Mouse (Mus musculus) cerebellum, adult 8-10 months (tissue): ENCODE measurements around the gene Psmb7.

ENCODE experiments used
- DNase-seq: peaks from one replicate; pipeline ENCODE4 v3.0.0; 2022

Psmb7 gene

DNA sequence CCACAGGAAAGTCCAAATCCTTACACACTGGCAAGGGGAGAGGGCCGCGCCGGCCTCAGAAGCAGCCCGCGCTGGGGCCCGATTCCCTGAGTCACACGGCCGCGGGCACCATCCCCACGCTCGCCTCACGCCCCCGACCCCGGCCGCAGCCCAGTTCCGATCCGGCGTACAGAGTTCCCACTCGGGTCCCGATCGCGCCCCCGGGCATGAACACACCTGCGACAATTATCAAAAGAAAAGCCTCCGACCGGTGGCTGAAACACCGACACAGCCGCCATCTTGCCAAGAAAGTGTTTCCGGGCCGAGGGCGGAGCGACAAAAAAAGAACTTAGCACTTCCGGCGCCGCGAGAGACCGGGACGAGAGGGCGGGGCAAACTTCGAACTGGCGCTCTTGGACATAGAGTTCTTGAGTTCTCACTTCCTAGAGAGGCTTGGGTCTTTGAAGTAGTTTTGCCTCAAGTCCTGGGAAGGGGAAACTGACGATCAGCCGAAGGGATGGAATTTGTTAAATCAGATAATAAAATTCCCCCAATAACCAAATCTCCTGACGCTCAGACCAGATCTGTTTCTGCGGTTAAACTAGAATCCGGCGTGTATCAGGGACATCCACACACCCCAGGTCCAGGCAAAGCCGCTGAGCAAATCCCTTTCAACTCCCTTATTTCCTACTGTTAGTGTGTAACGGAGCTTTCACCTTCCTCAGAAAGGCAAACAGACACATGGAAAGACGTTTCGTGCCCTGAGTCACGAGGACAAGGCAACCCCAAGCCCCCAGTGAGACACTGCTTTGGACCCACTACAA is at the start of gene Psmb7:
Psmb7 (minus strand) TSS at position 463 of the 803 bp plus-strand sequence.
- DNase-seq = peak; percentile 83

DNA sequence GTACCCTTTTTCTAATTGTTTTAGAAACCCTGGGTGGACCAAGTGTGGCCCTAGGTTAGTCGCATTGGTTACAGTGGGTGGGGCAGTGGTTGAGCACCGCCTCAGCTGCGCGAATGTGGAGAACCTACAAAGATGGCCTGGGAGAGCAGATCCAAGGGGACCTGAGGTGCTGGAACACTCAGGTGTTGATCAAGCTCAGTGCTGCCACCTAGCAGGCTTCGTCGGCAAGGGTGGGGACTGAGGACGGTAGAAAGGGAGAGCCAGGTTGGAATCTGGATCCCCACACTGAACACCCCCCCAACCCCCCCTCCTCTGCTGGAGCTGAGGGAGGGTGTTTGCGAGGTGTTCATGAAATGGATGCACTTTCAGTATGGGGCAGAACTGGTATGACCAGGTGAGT is 47.7 kb upstream of the Psmb7 start:
- DNase-seq = peak; percentile 34

DNA sequence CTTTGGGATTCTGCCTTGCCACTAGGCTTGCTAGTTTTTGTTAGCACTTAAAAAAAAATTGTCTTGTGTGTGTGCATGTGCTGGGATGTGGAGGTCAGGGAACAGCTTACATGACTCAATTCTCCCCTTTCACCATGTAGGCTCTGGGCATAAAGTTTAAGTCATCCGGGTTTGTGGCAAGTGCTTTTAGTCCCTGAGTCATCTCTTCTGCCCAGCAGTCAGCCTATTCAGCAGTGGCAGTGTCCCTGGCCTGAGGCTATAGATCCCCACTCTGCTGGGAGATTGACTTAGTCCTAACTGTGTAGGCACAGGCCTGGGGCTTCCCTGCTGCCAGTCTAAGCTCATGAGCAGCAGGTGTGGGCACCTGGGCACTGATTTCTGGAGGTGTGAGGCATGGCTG is 46.0 kb upstream of the Psmb7 start:
- DNase-seq = no peak

DNA sequence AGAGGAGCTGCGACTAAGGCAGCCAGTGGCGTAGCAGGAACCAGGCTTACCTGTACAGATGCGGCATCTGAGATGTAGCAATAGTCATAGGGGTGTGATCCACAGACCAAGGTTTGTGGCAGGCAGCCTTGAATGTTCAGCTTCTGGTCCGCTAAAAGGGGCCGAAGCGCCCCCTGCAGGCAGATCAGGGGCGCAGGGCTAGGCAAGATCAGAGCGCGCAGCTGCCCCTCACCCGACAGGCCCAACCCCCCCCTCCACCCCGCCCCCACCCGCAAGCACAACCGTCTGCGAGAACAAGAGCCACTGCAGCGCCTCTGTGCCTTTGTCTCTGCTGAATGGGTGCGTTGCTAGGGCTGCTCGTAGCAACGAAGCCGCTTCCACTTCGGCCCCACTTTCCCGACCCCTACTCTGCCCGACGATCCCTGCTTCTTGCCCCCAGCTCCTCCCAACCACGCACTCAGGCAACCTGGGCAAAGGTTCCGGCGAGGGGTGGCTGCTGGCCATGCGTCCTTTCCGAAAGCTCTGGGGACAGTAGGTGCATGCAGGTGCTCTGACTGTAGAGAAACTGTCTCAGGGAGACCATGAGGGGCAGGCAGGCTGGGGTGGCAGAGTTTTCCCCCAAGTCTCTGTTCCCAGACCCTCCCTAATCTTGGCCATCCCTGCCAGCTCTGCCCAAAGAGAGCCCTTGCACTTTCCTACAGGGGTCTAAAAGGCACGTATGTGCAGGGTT is 45.1 kb upstream of the Psmb7 start:
- DNase-seq = peak; percentile 42

DNA sequence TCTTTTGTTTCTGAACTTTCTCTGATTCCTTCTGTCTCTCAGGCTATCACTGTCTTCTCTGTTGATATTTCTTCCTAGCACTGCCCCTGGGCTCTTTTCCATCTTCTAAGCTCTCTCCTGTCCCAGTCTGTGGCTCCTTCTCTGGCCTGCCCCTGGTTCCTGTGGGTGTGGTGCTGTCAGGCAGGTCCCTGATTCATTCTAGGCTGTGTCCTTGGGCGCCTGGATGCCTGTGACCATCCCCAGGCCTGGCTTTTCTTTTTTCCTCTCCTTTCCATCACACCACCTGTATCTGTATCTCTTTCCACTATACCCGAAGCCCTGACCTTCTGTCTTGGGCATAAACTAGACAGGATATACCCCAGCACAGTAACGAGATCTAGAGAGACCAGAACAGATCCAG is 41.9 kb upstream of the Psmb7 start:
- no peak for DNase-seq

DNA sequence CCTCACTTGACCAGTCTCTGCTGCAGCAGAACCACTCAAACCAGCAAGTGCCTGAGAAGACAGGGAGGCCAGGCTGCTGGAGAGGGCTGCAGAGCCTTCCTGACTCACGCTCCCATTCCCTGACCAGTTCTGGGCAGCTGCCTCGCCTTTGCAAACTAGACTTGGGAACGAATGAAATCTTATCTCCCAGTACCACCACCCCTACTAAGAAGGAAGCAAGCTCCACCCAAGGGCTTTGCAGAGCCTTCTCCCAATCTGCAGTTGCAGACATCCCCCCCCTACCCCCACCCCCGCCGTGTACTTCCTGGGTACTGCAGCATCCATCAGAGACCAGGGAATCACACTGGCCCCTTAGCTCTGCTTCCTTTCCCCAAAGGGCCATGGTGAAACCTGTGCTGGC is 39.2 kb upstream of the Psmb7 start:
- DNase-seq = no peak

DNA sequence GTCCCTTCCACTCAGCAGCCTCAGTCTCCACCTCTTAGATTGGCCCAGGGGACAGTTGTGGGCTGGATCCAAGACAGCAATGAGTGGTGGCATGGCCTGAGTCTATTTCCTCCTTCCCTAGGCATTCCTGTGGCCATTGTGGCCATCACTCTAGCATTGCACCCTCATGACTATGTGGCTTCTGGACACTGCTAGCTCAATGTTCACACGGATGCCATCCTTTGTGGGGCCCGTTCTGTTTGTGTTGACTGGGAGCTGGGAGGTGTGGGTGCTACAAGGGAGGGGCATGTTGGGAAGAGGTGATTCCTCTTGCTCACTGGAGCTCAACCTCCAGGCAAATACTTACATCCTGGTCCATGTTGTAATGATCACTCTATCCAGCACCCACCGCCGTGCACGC is 38.3 kb upstream of the Psmb7 start:
- no peak for DNase-seq

DNA sequence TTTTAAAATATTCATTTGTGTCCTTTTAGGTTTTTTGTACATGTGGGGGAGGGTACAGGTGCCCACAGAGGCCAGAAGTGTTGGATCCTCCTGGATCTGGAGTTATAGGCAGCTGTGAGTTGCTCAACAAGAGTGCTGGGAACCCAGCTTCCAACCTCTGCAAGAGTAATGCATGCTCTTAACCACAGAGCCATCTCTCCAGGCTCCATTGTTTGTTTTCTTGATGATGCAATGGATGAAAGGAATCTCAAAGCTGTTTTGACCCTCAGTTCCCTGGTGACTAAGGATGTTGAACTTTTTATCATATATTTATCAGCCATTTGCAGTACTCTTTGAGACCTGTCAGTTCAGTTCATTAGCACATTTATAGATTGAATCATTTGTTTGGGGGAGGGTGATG is 35.1 kb upstream of the Psmb7 start:
- no peak for DNase-seq

DNA sequence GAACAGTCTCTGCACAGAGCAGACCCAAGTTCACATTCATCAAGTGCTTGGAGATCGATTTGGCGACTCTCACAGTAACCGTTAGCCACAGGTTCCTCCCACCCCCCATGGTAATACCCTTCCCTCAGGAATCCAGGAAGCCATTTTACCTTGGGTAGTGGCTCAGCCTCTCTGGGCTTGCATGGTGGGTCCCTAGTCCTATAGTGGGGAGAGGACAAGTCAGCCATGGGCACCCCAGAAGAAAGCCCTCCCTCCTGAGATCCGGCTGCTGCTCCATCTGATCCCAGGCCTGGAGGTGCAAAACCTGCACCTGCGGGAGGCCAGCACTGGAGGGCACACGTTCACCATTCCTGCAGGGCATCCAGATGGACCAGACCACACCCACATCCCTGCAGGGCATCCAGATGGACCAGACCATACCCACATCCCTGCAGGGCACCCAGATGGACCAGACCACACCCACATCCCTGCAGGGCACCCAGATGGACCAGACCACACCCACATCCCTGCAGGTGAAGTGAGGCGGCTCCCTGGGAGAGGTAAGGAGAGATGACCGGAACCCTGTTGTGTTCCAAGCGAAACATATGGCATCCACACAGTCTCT is 31.6 kb upstream of the Psmb7 start:
- DNase-seq = no peak

DNA sequence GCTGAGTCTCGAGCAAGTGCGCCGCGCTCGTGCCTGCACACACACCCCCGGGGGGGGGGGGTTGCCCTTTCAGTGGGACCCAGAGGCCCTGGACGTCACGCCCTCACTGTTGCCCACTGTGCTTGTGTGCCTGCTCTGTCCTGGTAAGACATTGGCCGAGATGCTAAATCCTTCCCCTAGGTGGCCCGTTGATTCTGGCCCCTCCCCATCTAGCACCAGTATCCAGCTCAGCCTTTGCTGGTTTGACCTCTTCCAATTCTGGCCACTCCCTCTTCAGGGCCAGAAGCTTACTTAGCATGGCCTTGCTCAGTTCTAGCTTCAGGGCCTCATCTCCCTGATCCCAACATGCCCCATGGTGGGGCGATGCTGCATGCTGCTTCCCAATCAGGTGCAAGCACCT is 28.6 kb upstream of the Psmb7 start:
- DNase-seq = no peak

DNA sequence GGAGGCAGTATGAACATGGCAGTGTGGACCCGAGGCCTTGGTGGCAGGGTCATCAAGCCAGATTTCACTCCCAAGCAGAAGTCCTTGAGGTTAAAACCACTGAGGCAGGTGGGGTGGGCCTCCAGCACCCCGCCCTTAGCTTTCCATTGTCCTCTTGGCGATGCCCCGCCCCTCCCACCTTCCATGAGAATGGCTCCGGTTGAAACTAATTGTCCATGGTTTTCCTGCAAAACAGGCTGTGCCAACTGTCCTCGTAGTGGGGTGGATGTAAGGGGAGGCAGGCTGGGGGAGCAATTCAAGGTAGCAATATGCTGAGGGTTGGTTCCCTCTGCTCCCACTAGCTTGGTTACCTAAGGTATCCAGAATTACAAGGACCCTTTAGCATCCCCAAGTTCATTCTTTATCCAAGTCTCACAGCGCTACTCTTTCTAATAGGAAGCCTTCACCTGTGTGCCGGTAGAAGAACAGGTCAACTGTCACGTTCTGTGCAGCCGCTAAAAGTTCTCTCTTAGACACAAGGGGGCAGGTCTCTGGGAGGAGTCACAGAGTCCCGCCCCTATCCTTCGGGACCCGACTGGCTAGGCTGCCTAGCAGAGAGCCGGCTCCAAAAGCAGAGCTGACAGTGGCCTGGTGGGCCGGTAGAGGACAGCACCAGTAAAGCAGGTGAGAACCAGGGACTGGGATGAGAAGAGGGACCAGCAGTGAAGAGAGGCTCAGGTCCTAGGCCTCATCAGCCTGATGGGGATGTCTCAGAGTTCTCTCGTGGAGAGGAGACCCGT is 25.1 kb upstream of the Psmb7 start:
- no peak for DNase-seq

DNA sequence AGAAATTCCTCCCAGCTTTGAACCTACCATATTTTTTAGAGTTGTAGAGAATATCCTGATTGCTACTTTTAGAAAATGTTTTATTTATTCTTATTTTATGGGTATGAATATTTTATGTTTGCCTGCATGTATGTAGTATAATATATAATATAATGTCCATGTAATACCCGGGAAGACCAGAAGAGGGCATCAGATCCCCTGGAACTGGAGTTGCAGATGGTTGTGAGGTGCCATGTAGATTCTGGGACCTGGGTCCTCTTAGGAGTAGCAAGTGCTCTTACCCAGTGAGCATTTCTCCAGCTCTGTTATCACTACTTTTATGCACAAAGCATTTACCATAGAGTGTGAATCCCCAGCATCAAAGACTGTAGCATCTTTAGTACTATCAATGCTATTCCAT is 17.5 kb upstream of the Psmb7 start:
- DNase-seq = no peak

DNA sequence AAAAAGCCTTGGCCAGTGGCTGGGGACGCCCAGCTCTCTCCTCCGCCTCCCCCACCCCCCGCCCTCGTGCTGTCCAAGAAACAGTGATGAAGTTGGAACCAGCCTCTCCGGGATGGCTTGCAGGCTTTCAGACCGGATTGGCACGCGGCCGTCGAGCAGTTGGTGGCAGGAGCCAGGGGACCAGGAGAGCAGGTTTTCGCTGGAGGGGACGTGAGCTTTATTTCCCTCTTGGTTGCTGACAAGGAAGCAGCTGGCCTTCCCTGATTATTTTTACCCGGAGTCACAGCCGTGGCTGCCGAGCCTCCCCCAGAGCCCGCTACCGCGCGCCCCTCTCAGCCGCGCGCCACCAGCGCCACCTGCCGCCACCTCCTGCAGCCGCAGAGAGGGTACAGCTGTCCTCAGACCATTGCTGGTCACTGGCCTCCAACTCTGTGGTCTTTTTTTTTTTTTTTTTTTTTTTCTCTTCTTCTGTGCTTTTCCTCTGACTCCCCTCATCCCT is 14.5 kb upstream of the Psmb7 start:
- DNase-seq = peak; percentile 79

DNA sequence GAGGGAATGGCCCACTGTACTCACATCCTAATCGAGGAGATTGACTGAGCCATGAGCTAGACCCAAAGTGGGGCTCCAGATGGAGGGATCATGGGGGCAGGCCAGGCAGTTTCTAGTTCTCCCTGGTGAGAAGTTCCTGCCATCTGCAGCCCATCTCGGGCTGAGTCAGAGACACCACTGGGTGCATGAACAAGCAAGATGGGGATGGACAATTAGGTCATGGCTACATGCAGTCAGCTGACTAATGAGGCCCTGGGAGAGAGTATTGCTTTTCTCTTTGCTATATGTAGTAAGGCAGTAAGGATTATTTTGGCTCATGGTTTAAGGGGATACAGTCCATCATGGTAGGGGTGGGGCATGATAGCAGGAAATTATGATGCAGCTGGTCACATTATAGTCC is 9.8 kb upstream of the Psmb7 start:
- DNase-seq = no peak

DNA sequence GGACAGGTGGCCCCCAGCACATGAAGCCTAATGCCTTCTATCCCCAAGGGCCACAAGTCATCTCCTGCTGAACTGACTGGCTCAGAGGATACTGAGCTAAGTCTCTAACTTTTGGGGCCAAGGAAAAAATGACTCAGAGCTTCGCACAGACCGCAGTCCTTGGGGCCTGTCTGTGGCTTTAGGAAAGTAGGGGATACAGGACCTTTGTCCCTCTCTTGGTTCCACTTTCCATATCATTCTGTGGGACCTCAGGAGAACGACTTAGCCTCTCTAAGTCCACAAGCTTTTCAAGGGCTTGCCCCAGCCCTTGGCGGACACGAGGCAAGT is 9.4 kb upstream of the Psmb7 start:
- no peak for DNase-seq

DNA sequence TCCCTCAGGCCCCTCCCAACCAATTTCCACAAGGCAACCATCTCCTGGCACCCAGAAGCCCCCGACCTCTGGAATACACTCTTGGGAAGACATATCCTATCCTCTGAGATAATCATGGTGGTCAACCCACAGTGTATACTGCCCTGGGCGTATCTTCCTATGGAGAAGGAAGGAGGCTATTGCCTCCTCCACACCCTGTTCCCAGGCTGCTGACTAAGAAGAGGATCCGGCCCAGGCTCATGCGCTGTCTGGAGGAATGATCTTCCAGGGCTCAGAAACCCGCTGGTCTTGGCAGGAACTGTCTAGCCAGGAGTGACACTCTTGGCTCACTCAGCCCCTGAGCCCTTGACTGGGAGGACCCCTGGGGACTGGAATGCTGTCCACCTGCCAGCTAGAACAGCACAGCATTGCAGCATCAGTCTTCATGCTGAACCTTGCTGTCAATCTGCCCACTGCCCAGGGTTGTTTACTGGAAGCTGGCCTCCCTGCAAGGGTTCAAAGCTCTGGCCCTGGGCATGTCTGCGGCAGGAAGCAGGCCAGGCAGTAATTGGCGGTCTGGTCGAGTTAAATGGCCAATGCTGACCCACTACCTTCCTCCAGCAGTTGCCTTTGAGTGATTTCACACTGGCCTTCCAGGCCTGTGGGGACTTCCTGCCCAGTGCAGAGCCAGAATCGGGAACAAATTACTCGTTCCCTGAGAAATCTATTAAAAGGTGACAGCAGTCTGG is 8.8 kb upstream of the Psmb7 start:
- DNase-seq = peak; percentile 44

DNA sequence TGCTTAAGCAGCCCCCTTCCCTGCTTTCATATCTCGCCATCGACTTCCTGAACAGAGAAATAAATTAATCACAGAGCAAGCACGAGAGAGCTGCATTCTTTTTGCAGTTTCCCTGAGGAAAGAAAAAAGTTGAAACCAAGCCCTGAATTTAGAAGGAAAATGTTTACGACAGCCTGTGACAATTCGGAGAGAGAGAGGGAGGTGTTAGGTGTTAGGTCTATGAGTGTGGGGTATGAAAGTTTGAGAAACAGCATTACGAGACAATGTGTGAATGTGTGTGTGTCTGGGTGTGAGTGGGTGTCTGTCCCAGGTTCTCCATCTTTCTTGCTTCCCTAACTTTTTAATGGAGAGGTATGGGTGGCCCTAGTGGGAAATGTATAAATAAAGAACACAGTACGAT is 8.2 kb upstream of the Psmb7 start:
- no peak for DNase-seq

DNA sequence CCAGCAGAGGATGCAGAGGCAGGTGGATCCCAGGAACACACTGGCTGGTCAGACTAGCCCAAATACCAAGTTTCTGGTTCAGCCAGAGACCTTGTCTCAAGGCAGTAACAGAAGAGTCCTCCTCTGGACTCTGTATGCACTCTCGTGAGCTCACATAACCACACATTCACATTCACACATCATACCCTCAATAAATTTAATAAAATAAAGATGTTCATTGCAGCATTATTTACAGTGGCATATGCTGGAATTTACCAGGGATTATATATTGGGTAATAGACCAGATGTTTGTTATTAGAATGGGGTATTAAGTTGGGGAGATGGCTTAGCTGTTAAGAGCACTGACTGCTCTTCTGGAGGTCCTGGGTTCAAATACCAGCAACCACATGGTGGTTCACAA is 6.5 kb upstream of the Psmb7 start:
- no peak for DNase-seq

DNA sequence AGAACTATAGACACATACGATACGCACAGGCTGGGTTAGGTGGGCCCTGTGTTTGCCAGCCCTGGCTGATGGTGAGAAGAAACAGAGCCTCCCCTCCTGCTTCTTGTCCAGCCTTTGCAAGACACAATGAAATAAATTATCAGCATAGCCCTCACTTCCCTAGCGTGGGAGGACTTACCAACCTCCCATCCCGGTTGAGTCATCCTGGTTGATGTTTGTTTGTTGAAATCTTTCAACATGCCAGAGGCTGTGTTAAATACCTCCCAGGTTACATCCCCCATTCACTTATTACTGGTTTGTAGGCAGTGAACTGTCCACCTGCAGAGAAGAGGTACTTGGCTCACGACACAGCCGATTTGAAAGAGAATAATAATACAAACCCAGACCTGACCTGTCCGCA is 3.8 kb upstream of the Psmb7 start:
- DNase-seq = no peak

DNA sequence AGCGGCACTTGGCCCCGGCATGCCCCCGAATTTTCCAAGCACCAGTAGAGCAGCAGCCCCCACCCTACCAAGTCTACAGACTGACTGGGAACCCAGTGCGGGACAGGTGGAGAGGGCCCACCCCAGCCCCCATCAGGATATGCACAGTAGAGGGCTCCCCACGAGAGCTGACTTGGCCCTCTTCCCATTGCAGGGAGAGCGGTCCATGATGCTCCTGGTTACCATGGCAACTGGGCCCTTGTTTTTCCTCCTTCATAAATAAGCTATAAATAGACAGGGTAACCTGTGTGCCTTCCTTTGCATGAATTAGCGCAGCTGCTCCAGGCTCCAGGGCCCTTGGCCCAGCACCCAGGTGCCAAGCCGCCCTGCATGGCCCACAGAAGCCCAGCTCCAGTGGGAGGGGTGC is 3.3 kb upstream of the Psmb7 start:
- DNase-seq = peak; percentile 48

DNA sequence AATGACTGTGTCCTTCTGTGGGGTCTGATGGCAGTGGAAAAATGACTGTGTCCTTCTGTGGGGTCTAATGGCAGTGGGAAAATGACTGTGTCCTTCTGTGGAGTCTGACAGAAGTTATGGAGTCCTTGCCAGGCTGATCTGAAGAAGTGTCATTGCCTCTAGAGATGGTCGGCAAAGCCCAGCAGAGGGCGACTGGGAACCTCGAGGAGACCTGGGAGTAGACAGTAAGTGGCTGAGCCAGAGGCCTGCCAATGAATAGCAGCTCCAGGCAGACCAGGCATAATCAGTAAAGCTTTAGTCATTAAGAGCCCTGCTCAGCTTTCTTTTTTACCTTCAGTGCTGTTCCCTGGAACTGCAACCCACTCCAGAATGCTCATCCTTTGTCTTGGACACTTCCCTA is 2.0 kb upstream of the Psmb7 start:
- DNase-seq = peak; percentile 59

DNA sequence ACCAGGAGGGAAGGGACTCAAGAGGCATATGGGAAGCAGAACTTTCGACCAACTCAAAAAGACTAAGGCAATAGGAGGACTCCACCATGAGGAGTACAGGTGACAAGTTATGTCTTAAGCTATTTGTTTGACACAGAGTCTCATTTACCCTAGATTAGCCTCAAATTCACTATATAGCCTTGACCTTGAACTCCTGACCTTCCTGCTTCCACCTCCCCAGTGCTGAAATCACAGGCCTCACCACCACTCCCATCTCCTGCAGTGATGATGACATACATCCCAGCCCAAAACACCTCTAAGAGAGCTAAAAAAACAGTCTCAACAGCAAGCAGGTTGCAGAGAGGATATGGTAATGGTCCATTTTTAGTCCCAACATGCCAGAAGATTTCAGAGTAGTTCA is 2.1 kb downstream of the Psmb7 start:
- DNase-seq = no peak
